Mouse (Mus musculus) gastrocnemius, postnatal 14 days (tissue): ENCODE data around the gene Taar2. TPM values are rescaled to one million over a fixed set of nuclear protein-coding genes. Genes with fewer than 3 reads are reported as not detected.

Source experiments
- DNase-seq: peaks from one replicate; pipeline ENCODE4 v3.0.0; 2021; ENCODE audit warnings: mixed read lengths
- intact Hi-C: fragments of 180-260 bp; cut with DNase I; formaldehyde crosslinking; loops from one replicate; pipeline ENCODE4 v1.15.1; 2025; ENCODE audit warnings: low total_unique reads
- total RNA-seq, 2 experiments: library from RNA; stranded (reverse); gene quantifications; 2 replicates each; pipeline ENCODE4 v1.2.3; 2021

Taar2 gene
- total RNA-seq, 2 experiments from 2014 or later, result not detected

GRCm38 (mm10) chr10:23977958-23978357, 39.6 kb downstream of the Taar2 start:
- intact Hi-C loops, result loop anchor here (10.0 kb wide), 1 partner anchor 107 kb away; no protein-coding TSS in a partner anchor
- no peak for DNase-seq

- intact Hi-C loops, result loop anchor here (10.0 kb wide), 1 partner anchor 106 kb away; no protein-coding TSS in a partner anchor
Measured at GRCm38 (mm10) chr10:23978901-23979705, 40.7 kb downstream of the Taar2 start.

GRCm38 (mm10) chr10:23985546-23985945, 47.2 kb downstream of the Taar2 start, which contains the start of gene Taar6:
Taar6 (minus strand) TSS chr10:23985646.
- DNase-seq, result no peak
- intact Hi-C loops, result no loop called here

More at GRCm38 (mm10) chr10:23978901-23979705, 40.7 kb downstream of the Taar2 start:
- DNase-seq, result peak; percentile 59

- intact Hi-C loops, result no loop called here
Measured at GRCm38 (mm10) chr10:23986419-23986818, 48.0 kb downstream of the Taar2 start.

More at GRCm38 (mm10) chr10:23986419-23986818, 48.0 kb downstream of the Taar2 start:
- no peak for DNase-seq

Other genes with a start within 250 kb of the Taar2 start
- 100 to 1,000 TPM; 252 to 272 TPM for gene Rps12, start 151.3 kb upstream of the Taar2 start, total RNA-seq
- gene Slc18b1, start 141.6 kb upstream of the Taar2 start, total RNA-seq, result 10 to 100 TPM; 12.2 to 13.0 TPM
- gene Vnn3, start 87.1 kb upstream of the Taar2 start, total RNA-seq, result not detected
- under 1 TPM; 0.10 to 0.40 TPM for gene Vnn1, start 43.9 kb upstream of the Taar2 start, total RNA-seq
- gene Taar1, start 18.2 kb upstream of the Taar2 start, total RNA-seq, result not detected
- not detected for gene Taar3, start 11.0 kb downstream of the Taar2 start, total RNA-seq
- not detected for gene Taar4, start 21.9 kb downstream of the Taar2 start, total RNA-seq
- gene Taar5, start 32.1 kb downstream of the Taar2 start, total RNA-seq, result not detected
- not detected for gene Taar6, start 47.1 kb downstream of the Taar2 start, total RNA-seq
- gene Taar7a, start 54.9 kb downstream of the Taar2 start, total RNA-seq, result not detected
- gene Taar7b, start 61.4 kb downstream of the Taar2 start, total RNA-seq, result not detected
- gene Taar7d, start 88.7 kb downstream of the Taar2 start, total RNA-seq, result not detected
- not detected for gene Taar7e, start 99.0 kb downstream of the Taar2 start, total RNA-seq
- gene Taar7f, start 110.9 kb downstream of the Taar2 start, total RNA-seq, result not detected
- gene Taar8a, start 137.9 kb downstream of the Taar2 start, total RNA-seq, result not detected
- gene Taar8b, start 153.7 kb downstream of the Taar2 start, total RNA-seq, result not detected
- gene Taar8c, start 163.3 kb downstream of the Taar2 start, total RNA-seq, result not detected
- not detected for gene Taar9, start 171.0 kb downstream of the Taar2 start, total RNA-seq
- 10 to 100 TPM; 23.6 to 35.9 TPM for gene Stx7, start 210.7 kb downstream of the Taar2 start, total RNA-seq